Comparison of ENCODE assay signal across 25 mouse cellular contexts in genomic region chr9:14921254-14921653, GRCm38 (mm10). TPM values are rescaled to one million over a fixed set of nuclear protein-coding genes. Genes with fewer than 3 reads are reported as not detected.
DNase-seq lines count a peak whose midpoint lies in the region; ATAC-seq lines count a peak whose summit lies in the region.
"Had no signal": no experiment of that assay in that cellular context is flagged by ENCODE, and none has a peak within 500 bp of the region (broad histone marks: within the 10 kb centered on the region; RNA-seq: fewer than 3 reads in every experiment).

No protein-coding gene starts in this region.

- H3K9me3 ChIP-seq in heart, embryonic 10.5 days, result no peaks in the 10 kb centered on the region
- H3K9me3 ChIP-seq in midbrain, embryonic 16.5 days (replicated peaks; ENCODE audit: control insufficient read depth, low read length, poor library complexity, severe bottlenecking), result no peaks in the 10 kb centered on the region
- H3K9me3 ChIP-seq in midbrain, embryonic 14.5 days (ENCODE audit: control insufficient read depth, low read length), result no peaks in the 10 kb centered on the region
- H3K9me3 ChIP-seq: G1E; limb, embryonic 12.5 days; liver, embryonic 12.5 days; neural tube, embryonic 13.5 days had no signal

- no peaks in the 10 kb centered on the region for H3K27me3 ChIP-seq in heart, embryonic 10.5 days (ENCODE audit: insufficient read depth, poor library complexity, severe bottlenecking)
- H3K27me3 ChIP-seq in midbrain, embryonic 16.5 days (ENCODE audit: control insufficient read depth, insufficient read depth, low read depth, low read length), result no peaks in the 10 kb centered on the region
- H3K27me3 ChIP-seq in midbrain, embryonic 14.5 days (ENCODE audit: control insufficient read depth, insufficient read depth, low read length), result no peaks in the 10 kb centered on the region
- H3K27me3 ChIP-seq: limb, embryonic 12.5 days; liver, embryonic 12.5 days; neural tube, embryonic 13.5 days had no signal

- H3K27ac ChIP-seq in heart, embryonic 10.5 days, result no peak overlapping the region
- H3K27ac ChIP-seq in midbrain, embryonic 16.5 days (ENCODE audit: low read length), result no peak overlapping the region
- H3K27ac ChIP-seq in midbrain, embryonic 14.5 days (replicated peaks; ENCODE audit: low read depth, low read length), result no peak overlapping the region
- H3K27ac ChIP-seq: gastrocnemius, adult 2 months; limb, embryonic 12.5 days; liver, embryonic 12.5 days; neural tube, embryonic 13.5 days had no signal

- H3K36me3 ChIP-seq in heart, embryonic 10.5 days, result no peaks in the 10 kb centered on the region
- H3K36me3 ChIP-seq in midbrain, embryonic 16.5 days (ENCODE audit: control insufficient read depth, insufficient read depth, low read length), result no peaks in the 10 kb centered on the region
- no peaks in the 10 kb centered on the region for H3K36me3 ChIP-seq in midbrain, embryonic 14.5 days (ENCODE audit: control insufficient read depth, insufficient read depth, low read length)
- H3K36me3 ChIP-seq: G1E; limb, embryonic 12.5 days; liver, embryonic 12.5 days; neural tube, embryonic 13.5 days had no signal

- H3K4me3 ChIP-seq in heart, embryonic 10.5 days, result no peak overlapping the region
- no peak overlapping the region for H3K4me3 ChIP-seq in midbrain, embryonic 16.5 days (ENCODE audit: low read depth, low read length)
- H3K4me3 ChIP-seq in midbrain, embryonic 14.5 days (replicated peaks; ENCODE audit: low read depth, low read length), result no peak overlapping the region
- H3K4me3 ChIP-seq: gastrocnemius, adult 2 months; limb, embryonic 12.5 days; liver, embryonic 12.5 days; neural tube, embryonic 13.5 days had no signal

- no peak overlapping the region for H3K4me2 ChIP-seq in midbrain, embryonic 16.5 days (ENCODE audit: low read length)
- H3K4me2 ChIP-seq in midbrain, embryonic 14.5 days (ENCODE audit: low read length), result no peak overlapping the region
- H3K4me2 ChIP-seq: limb, embryonic 12.5 days; liver, embryonic 12.5 days; neural tube, embryonic 13.5 days had no signal

- peak; percentile 70 for ATAC-seq in midbrain, embryonic 16.5 days
- ATAC-seq in midbrain, embryonic 14.5 days (ENCODE audit: low FRiP score, low TSS enrichment), result no peak
- peak; percentile 53 for ATAC-seq in activated CD4-positive, CD25-positive, alpha-beta regulatory T cell, adult 4 months
- 0 out of 2 replicates have a peak, but pooled peaks have one; percentile 30 for ATAC-seq in megakaryocyte-erythroid progenitor cell, adult 5-6 weeks (replicated peaks; ENCODE audit: low FRiP score, low TSS enrichment, poor library complexity, severe bottlenecking)
- ATAC-seq: intestine, embryonic 16.5 days; liver, embryonic 12.5 days had no signal

- H3K4me1 ChIP-seq in heart, embryonic 10.5 days, result 0 out of 2 replicates have a peak, but pooled peaks cover 7% of the 10 kb centered on the region
- H3K4me1 ChIP-seq in midbrain, embryonic 16.5 days (ENCODE audit: control insufficient read depth, insufficient read depth, low read length), result no peaks in the 10 kb centered on the region
- H3K4me1 ChIP-seq in midbrain, embryonic 14.5 days (ENCODE audit: control insufficient read depth, insufficient read depth, low read length), result no peaks in the 10 kb centered on the region
- H3K4me1 ChIP-seq: limb, embryonic 12.5 days; liver, embryonic 12.5 days had no signal

- DNase-seq in heart, embryonic 10.5 days (ENCODE audit: low spot score), result peak; percentile 66
- no peak for DNase-seq in heart, postnatal 36 days
- DNase-seq in midbrain, embryonic 14.5 days, result no peak
- DNase-seq in cerebellum, adult 9-10 months, result no peak
- DNase-seq: adrenal gland, postnatal 25 days; cerebellum, adult 11-12 months; cerebellum, postnatal 25 days; gastrocnemius, adult 2 months; heart, adult 18-20 months; lung, adult 2 months; right cerebral cortex, adult 18-20 months; thymus, postnatal 4 days had no signal

- intact Hi-C loops in heart, postnatal 36 days (cut with DNase I), result loop anchor here (2.0 kb wide), 1 partner anchor 14 kb away; no protein-coding TSS in a partner anchor

- WGBS in heart, embryonic 10.5 days, result 29% methylated on average over 4 of the region's 4 CpGs
- 55% methylated on average over 4 of the region's 4 CpGs for WGBS in midbrain, embryonic 16.5 days
- 57% methylated on average over 4 of the region's 4 CpGs for WGBS in midbrain, embryonic 14.5 days

- H3K9ac ChIP-seq in midbrain, embryonic 16.5 days (ENCODE audit: low read depth, low read length), result no peak overlapping the region
- no peak overlapping the region for H3K9ac ChIP-seq in midbrain, embryonic 14.5 days (replicated peaks; ENCODE audit: low read length)
- H3K9ac ChIP-seq: limb, embryonic 12.5 days; liver, embryonic 12.5 days; neural tube, embryonic 13.5 days had no signal

RNA-seq across cellular contexts. Expression of gene Izumo1r, which starts 17.5 kb away (rescaled TPM):
- 0.10 TPM in 1 of 2 replicates, not detected in the other for polyA plus RNA-seq in heart, embryonic 10.5 days (2016; fragmentation: Nextera tagmentation; extraction: Ambion mirVana)
- total RNA-seq in heart, postnatal 36 days (2021), result not detected
- polyA plus RNA-seq in midbrain, embryonic 16.5 days (2015; fragmentation: Nextera tagmentation; extraction: Ambion mirVana), result not detected in 2 replicates
- polyA plus RNA-seq in midbrain, embryonic 14.5 days (2014; fragmentation: Nextera tagmentation; extraction: Ambion mirVana), result not detected in 2 replicates
- polyA plus RNA-seq in activated CD4-positive, CD25-positive, alpha-beta regulatory T cell, adult 4 months (2017; shearing (Covaris generic)), result 1,000 to 10,000 TPM in 1 of 2 experiments, 100 to 1,000 TPM in 1; 971 to 1,075 TPM
- 1.9 TPM in 1 of 2 replicates, not detected in the other for total RNA-seq in megakaryocyte-erythroid progenitor cell, adult 5-6 weeks (2014; fragmentation: Nextera tagmentation)
- total RNA-seq in megakaryocyte-erythroid progenitor cell, adult 5-6 weeks (2017), result not detected in 2 replicates
- total RNA-seq: adrenal gland, postnatal 25 days; gastrocnemius, adult 2 months; layer of hippocampus, postnatal 14 days; left cerebral cortex, postnatal 10 days had no signal
- polyA plus RNA-seq: G1E; hindbrain, embryonic 11.5 days; intestine, embryonic 16.5 days; kidney, embryonic 16.5 days; limb, embryonic 12.5 days; liver, embryonic 12.5 days; neural tube, embryonic 13.5 days; testis, adult 2 months had no signal

Comparison
In these comparisons a context has a peak if more than half of its experiments do, and no peak if none do; other contexts are left out.
1. RNA of gene Izumo1r, which starts 17.5 kb away (polyA plus RNA-seq): 971 to 1,075 TPM in activated CD4-positive, CD25-positive, alpha-beta regulatory T cell, adult 4 months; 0.10 TPM in heart, embryonic 10.5 days, not detected in midbrain, embryonic 16.5 days and not detected in midbrain, embryonic 14.5 days; every median in the first group is over 100 times any median in the second.